Mouse (Mus musculus): ENCODE results near the gene Ptges3l.

The Ptges3l gene
- long read RNA-seq, experiment 1, partial matches to known transcripts: 0 of 1 reads
- long read RNA-seq, experiment 1, other reads (novel, unspliced or antisense): 0 of 1 reads
- long read RNA-seq, experiment 2, partial matches to known transcripts: 0 of 3 reads
- long read RNA-seq, experiment 2, other reads (novel, unspliced or antisense): 0 of 3 reads

DNA sequence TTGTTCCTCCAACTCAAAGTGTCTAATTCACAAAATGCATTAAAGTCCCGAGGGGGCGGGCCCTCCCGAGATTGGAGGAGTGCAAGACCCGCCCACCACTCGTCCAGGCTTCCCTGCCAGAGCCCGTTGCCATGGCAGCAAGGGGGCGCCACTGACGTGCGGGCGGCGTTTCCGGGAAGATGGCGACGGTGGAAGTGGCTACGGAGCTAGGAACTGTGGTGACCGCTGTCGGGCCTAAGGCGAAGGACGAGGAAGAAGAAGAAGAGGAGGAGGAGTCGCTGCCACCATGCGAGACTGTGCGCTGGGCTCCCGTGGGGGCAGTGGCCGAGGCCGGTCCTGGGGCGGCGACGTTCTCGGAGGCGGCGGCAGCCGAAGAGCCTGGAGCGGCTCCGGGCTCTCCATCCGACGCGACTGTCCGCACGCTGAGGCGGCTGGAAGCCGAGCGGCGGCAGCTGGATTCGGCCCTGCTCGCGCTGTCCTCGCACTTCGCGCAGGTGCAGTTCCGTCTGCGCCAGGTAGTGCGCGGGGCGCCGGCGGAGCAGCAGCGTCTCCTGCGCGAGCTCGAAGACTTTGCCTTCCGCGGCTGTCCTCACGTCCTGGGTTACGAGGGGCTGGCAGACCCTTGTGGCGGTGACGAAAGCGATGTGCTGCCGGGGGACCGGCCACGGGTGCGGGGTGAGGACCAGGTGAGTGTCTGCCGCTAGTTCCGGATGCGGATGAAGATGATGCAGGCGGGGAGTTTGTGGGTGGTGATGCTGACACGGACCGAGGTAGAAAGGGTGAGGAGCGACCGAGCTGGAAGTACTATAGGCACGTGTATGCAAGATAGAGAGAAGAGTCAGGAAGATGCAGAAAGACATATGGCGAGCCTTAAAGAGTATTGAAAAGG lies at the start of gene Ptges3l, which contains the start of gene Rundc1:
Gene Ptges3l (minus strand): TSS at position 409 of the 889 bp plus-strand sequence.
Gene Rundc1 (plus strand): TSS at position 161 of the 889 bp plus-strand sequence.
- intact Hi-C loops (cut with DNase I): no loop called here

DNA sequence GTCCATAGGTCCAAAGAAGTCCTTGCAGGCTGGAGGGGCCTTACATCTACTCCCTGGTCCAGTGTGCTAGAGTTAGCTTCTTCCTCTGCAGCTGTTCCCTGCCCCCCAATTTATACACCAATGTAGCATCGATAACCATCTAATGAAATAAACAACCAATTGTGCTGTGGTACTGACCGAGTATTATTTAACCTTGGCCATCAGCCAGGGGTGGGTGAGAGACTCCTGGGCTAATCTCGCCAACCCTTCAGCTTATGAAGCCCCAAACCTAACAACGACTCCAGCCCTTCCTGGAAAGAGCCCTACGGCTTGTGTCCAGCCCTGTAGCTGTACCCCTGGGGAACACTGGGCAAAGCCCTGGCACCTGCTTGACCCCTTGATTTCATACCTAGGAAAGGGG lies 49.2 kb upstream of the Ptges3l start:
- intact Hi-C loops (cut with DNase I): loop anchor here (5.0 kb wide), 1 partner anchor 43 kb away; no protein-coding TSS in a partner anchor

DNA sequence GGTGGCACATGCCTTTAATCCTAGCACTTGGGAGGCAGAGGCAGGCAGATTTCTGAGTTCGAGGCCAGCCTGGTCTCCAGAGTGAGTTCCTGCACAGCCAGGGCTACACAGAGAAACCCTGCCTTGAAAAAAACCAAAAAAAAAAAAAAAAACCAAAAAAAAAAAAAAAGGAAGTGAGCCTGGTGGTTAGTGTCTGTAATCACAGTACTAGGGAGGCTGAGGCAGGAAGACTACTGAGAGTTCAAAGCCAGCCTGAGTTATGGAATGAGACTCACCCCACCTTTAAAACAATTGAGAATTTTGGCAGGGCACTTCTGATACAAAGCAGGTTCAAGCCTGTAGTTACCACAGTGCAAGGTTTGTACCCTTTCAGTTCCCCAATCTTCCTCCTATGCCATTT lies 48.6 kb upstream of the Ptges3l start:
- intact Hi-C loops (cut with DNase I): loop anchor here (5.0 kb wide), 1 partner anchor 44 kb away; no protein-coding TSS in a partner anchor

GRCm38 (mm10) chr11:101472336-101472735 lies 47.2 kb upstream of the Ptges3l start:
- intact Hi-C loops (cut with DNase I): loop anchor here (5.0 kb wide), 1 partner anchor 45 kb away; no protein-coding TSS in a partner anchor

DNA sequence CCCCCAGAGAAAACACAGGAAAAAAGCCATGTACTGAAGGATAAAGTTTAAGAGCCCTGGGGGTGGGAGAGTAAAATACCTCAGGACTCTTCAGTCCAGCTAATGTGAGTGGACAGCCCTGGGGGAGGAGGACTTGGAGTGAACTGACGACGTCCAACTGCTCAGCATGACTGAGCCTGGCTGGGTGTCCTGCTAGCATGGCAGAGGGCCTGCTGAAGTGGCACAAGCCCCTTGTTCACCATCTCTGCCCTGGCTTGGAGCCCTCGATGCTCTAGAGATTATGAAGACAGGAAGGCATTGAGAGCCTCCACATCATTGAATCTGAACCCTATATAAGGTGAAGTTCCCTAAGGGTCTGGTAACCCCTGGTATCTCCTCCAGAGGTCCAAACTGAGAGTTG lies 46.8 kb upstream of the Ptges3l start:
- intact Hi-C loops (cut with DNase I): loop anchor here (5.0 kb wide), 1 partner anchor 45 kb away; no protein-coding TSS in a partner anchor

GRCm38 (mm10) chr11:101470206-101470605 lies 45.1 kb upstream of the Ptges3l start:
- intact Hi-C loops (cut with DNase I): loop anchor here (5.0 kb wide), 1 partner anchor 47 kb away; no protein-coding TSS in a partner anchor

GRCm38 (mm10) chr11:101469155-101469554 lies 44.0 kb upstream of the Ptges3l start:
- intact Hi-C loops (cut with DNase I): loop anchor here (5.0 kb wide), 1 partner anchor 78 kb away; no protein-coding TSS in a partner anchor

- intact Hi-C loops (cut with DNase I): loop anchor here (5.0 kb wide), 1 partner anchor 79 kb away; no protein-coding TSS in a partner anchor
Observed at GRCm38 (mm10) chr11:101468731-101469130, 43.6 kb upstream of the Ptges3l start.

DNA sequence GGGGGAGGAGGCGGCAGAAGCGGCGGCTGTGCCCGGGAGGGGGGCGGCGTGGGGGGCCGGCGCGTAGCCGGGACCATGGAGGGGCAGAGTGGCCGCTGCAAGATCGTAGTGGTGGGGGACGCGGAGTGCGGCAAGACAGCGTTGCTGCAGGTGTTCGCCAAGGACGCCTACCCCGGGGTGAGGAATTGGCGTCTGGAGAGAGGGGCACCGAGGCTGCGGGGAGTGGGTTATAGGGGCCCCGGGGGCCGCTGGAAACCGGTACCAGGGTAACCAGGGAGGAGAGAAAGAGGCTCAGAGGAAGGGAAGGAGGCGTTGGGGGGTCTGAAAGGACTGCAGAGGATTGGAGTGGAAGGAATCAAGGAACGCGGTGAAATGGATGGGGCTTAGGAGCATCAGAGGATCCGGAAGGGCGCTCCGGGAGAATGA lies 43.1 kb upstream of the Ptges3l start:
- intact Hi-C loops (cut with DNase I): loop anchor here (5.0 kb wide), 1 partner anchor 79 kb away; no protein-coding TSS in a partner anchor

DNA sequence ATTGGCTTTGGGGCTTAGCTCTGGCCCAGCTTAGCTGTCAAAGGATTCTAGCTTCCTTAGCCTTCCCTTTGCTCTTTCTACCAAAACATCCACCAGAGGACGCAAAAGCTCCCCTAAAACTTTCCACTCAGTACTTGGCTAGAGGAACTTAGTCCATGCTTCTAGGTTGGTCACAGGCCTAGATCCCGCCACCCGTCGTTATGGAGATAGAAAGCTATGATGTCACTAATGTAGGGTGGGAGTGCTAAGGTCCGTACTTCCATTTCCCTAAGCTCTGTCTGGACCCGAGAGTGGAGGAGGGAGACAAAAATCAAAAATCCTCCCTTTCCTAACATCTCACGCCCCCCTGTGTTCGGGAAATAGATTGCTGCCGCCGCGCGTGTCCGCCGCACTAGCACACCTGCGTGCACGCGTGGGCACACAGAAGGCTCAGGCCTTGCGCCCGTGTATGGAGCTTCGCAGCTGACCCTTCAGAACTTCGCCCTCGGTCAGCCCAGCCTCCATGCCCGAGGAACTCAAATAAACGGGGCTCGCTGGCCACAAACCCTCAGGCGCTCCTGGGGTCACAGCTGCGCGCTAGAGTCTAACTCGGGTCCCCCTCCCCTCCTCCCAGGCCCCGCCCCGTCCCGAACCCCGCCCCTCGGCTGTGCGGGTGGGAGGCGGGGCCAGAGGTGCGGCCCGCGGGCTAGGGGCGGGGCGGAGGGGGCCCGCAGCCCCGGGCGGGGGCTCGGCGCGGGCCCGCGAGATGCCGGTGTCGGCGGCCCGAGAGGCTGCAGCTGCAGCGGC lies 42.5 kb upstream of the Ptges3l start:
- intact Hi-C loops (cut with DNase I): loop anchor here (5.0 kb wide), 1 partner anchor 80 kb away; no protein-coding TSS in a partner anchor

DNA sequence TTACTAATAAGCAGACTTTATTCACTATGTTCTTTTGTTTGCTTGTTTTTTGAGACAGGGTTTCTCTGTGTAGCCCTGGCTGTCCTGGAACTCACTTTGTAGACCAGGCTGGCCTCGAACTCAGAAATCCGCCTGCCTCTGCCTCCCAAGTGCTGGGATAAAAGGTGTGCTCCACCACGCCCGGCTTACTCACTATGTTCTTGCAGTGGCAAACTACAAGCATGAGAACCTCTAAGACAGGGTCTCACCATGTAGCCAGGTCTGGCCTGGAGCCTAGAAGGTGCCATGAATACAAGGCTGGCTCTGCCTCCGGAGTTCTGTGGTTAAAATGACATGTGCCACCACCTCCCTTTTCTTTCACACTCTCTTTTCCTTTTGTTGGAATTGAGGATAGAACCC lies 41.4 kb upstream of the Ptges3l start:
- intact Hi-C loops (cut with DNase I): loop anchor here (5.0 kb wide), 1 partner anchor 81 kb away; no protein-coding TSS in a partner anchor

GRCm38 (mm10) chr11:101465869-101466551 lies 40.9 kb upstream of the Ptges3l start, which contains the start of gene Vat1:
TSS of gene Vat1 (minus strand) at chr11:101466230.
- intact Hi-C loops (cut with DNase I): loop anchor here (5.0 kb wide), 1 partner anchor 81 kb away; no protein-coding TSS in a partner anchor

DNA sequence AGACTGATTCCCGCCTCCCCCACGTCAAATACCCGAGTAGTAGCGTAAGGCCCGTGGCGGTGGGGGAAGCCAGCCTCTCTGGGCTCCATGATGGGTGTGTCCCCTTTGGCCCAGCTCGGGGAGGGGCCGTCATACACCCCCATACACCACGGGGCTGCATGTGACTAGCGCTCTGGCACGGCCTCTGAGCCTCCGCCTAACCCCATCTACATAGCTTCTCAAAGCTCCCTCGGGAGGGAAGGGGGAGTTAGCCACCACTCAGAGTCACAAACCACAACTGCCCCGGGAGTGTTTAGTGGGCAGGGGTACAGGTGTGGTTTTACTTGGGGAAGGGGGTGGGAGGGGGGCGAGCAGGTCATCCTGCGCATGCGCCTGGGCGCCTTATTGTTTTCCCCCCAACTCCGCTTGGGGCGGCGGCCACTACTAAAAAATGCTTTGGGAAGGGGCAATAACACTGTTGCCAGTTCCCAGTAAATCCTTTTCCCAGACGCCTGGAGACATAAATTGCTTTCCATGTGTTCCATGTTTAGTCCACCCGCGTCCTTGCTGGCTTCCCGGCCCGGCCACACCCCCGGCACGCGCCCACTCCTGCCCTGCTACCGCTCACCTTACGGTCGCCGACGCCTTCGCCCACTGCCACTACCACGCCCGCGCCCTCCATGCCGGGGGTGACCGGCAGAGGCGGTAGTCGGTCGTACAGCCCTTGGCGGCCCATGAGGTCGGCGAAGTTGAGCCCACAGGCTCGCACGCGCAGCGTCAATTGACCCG lies 40.2 kb upstream of the Ptges3l start:
- intact Hi-C loops (cut with DNase I): loop anchor here (5.0 kb wide), 1 partner anchor 82 kb away; no protein-coding TSS in a partner anchor

DNA sequence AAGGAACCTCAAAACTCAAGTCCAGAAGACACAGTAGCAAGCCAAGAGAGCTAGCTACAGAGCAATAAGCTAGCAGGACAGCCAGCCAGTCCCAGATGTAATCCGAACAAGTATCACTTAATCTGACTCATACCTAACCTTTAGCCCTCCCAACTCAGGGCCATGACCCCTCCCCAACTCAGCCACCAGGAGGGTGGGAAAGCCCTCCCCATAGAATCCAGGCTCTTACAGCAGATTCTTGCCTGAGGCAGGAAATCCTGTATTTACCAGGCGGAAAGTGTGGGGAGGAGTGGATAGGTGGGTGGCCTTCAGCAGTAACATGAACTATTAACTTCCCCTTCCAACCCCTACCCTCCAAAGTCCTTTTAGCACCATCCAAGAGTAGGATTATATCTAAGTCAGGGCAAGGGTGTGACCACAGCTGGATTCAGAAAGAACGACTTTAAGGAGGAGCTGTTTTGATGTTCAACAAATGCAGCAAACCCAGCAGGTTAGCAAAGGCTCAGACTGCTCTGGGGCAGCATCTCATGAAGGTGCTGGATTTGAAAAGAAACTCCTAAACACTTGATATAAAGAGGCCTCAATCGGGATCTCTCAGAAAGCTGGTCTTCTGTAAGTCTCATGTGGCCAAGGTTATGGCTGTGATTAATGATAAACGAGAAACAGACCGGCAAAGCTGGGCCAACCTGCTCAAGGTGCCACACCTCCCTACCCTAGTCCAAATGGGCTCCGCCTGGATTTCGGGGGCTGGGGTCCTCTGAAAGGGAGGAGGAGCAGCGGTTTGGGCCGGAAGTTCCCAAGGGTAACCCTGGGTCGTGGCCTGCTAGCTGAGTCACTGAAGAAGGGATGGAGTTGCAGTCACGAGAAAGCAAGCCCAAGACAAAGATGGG lies 39.3 kb upstream of the Ptges3l start, which contains the start of gene Rnd2:
Gene Rnd2 (plus strand): TSS at position 789 of the 890 bp plus-strand sequence.
- intact Hi-C loops (cut with DNase I): loop anchor here (5.0 kb wide), 1 partner anchor 83 kb away; no protein-coding TSS in a partner anchor

DNA sequence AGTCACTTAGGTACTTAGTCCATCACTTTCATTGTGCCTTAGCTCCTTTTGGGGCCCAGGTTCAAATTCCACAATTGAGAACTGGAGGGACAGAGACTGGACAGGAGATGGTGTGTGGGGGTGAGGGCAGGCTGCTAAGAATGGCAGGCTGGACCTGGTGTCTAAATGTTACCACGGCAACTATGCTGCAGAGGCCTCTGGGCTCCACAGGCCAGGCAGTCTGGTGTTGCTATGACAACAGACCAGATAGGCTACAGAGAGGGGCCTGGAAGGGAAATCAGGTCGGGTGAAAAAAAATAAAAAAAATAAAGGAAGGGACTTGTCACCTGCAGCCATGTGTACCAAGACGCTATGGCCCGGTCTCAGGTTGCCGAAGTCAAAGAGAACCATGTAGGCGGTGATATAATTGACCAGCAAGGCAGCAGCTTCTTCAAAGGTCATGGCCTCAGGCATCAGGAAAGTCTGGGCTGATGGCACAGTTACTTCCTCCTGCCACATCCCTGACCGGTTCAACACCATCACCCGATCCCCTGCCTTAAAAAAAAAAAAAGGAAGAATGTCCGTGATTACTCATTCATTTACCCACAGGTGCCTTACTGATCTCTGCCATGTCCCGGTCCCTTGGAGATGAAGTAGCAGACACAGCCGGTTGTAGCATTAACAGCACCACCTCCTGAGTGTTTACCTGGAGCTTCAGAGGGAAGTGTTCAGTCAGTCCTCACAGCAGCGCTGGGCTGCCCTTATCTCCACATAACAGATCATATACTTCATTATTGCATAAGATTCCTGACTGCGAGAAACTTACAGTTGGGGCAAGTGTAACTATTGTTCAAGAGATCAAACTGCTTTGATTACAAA lies 37.7 kb upstream of the Ptges3l start:
- intact Hi-C loops (cut with DNase I): no loop called here

GRCm38 (mm10) chr11:101462141-101462540 lies 37.0 kb upstream of the Ptges3l start:
- intact Hi-C loops (cut with DNase I): no loop called here

DNA sequence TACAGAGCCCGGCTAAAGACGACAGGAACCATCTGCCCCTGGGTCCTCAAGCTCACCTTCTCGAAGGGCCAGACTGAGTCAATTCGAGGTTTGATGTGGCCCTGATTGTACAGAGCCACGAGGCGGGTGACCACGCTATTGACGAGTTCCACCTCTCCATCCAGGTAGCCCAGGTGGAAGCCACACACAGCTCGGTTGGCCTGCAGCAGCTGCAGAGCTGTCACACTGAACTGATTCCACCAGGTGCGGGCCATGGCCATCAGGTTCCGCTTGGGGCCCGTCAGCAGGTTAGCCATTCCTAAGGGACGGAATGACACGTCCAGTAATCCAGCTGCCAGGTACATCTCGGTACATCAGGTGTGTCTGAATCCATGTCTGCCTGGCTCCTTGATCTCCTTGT lies 35.2 kb upstream of the Ptges3l start:
- intact Hi-C loops (cut with DNase I): no loop called here

All from adrenal gland (tissue).